Mouse (Mus musculus): Measurements from ENCODE around the gene Ccdc191. TPM values are rescaled to one million over a fixed set of nuclear protein-coding genes. Genes with fewer than 3 reads are reported as not detected.
A peak's percentile ranks its signal among the peaks of the same experiment; 100 is the strongest.

The Ccdc191 gene
- polyA plus RNA-seq, 1 experiment from 2014 or later, result 6.2 TPM

DNA sequence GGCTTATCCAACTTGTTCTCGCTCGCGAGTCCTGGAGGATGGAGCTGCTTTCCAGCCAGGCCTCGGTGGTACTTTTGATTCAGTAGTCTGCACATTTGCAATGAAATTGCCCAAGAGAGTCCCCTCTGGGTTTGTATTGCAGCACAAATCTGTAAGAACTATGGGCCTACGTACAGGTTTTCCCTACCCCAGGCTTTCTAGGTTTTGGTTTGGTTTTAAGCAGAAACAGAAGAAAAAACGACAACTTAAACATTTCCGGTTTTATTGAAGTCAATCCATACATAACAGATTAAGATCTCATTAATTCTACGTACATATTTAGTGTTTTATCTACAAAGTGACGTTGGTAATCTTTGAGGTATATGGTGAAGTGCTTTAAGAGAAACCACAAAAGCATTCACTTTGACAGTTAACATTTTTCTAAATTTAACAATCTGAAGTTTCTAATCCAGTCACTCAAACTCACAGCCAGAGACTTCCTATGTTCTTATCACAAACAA is 90.6 kb downstream of the Ccdc191 start:
- Histone ChIP-seq H3K27ac (ENCODE audit: low read depth, low read length) (no peak overlapping the region), H3K4me2 (ENCODE audit: low read depth, low read length) (peak overlapping the region; percentile 97), H3K4me1 (ENCODE audit: control insufficient read depth, insufficient read depth, low read length) (no peaks in the 10 kb centered on the region; the same call in 1 of the 2 replicates), H3K4me3 (ENCODE audit: low read depth, low read length) (peak overlapping the region; percentile 77), H3K9ac (replicated peaks; ENCODE audit: low read depth, low read length) (peak overlapping the region; percentile 61), H3K36me3 (ENCODE audit: control insufficient read depth, insufficient read depth, low read length) (no peaks in the 10 kb centered on the region), H3K9me3 (ENCODE audit: control insufficient read depth, low read length) (no peaks in the 10 kb centered on the region), H3K27me3 (ENCODE audit: control insufficient read depth, insufficient read depth, low read length) (peaks cover 6% of the 10 kb centered on the region; the same call in 1 of the 2 replicates)
- 31% methylated on average over 9 of the region's 9 CpGs for WGBS
- ATAC-seq (ENCODE audit: low read depth), result no peak

DNA sequence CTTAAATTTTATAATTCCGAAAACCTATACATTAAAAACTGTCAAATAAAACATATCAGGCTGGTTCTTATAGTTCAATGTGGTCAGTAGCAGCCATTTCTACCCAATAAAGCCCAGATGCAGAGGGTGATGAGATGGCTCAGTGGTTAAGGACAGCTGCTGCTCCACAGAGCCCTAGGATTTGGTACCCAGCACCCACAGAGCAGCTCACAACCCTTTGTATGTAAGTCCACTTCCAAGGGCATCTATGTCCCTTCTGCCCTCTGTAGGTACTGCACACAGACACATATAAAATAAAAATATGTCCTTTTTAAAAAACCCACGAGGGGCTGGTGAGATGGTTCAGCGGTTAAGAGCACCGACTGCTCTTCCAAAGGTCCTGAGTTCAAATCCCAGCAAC is 96.7 kb downstream of the Ccdc191 start:
- Histone ChIP-seq H3K4me2 (ENCODE audit: low read depth, low read length) (no peak overlapping the region), H3K9me3 (ENCODE audit: control insufficient read depth, low read length) (no peaks in the 10 kb centered on the region), H3K4me1 (ENCODE audit: control insufficient read depth, insufficient read depth, low read length) (no peaks in the 10 kb centered on the region), H3K27me3 (ENCODE audit: control insufficient read depth, insufficient read depth, low read length) (no peaks in the 10 kb centered on the region), H3K9ac (replicated peaks; ENCODE audit: low read depth, low read length) (no peak overlapping the region), H3K36me3 (ENCODE audit: control insufficient read depth, insufficient read depth, low read length) (no peaks in the 10 kb centered on the region), H3K27ac (ENCODE audit: low read depth, low read length) (no peak overlapping the region), H3K4me3 (ENCODE audit: low read depth, low read length) (no peak overlapping the region)
- ATAC-seq (ENCODE audit: low read depth), result no peak
- WGBS, result 90% methylated on average over 4 of the region's 4 CpGs

DNA sequence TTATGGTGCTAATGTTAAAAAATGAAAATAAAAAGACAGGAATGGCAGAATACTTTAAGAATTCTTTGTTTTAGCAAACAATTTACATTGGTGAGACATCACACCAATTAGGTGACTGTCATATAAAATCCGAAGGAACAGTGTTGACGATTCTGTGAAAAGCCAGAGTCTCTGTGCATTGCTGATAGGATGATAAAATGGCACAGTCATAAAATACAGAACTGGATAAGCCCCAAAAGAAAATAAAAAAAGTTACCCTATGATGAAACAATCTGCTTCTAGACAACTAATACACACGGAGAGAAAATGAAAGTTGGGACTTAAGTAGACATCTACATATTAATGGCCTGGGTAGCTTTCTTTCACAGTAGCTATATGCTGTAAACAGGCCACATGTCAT is 105.0 kb downstream of the Ccdc191 start:
- H3K4me1 ChIP-seq (ENCODE audit: control insufficient read depth, insufficient read depth, low read length), result no peaks in the 10 kb centered on the region
- H3K27me3 ChIP-seq (ENCODE audit: control insufficient read depth, insufficient read depth, low read length), result no peaks in the 10 kb centered on the region
- H3K27ac ChIP-seq (ENCODE audit: low read depth, low read length), result no peak overlapping the region
- ATAC-seq (ENCODE audit: low read depth), result no peak
- H3K4me2 ChIP-seq (ENCODE audit: low read depth, low read length), result no peak overlapping the region
- no peaks in the 10 kb centered on the region for H3K9me3 ChIP-seq (ENCODE audit: control insufficient read depth, low read length)
- H3K9ac ChIP-seq (replicated peaks; ENCODE audit: low read depth, low read length), result no peak overlapping the region
- no peaks in the 10 kb centered on the region for H3K36me3 ChIP-seq (ENCODE audit: control insufficient read depth, insufficient read depth, low read length)
- WGBS, result 85% methylated on average over 3 of the region's 3 CpGs
- no peak overlapping the region for H3K4me3 ChIP-seq (ENCODE audit: low read depth, low read length)

DNA sequence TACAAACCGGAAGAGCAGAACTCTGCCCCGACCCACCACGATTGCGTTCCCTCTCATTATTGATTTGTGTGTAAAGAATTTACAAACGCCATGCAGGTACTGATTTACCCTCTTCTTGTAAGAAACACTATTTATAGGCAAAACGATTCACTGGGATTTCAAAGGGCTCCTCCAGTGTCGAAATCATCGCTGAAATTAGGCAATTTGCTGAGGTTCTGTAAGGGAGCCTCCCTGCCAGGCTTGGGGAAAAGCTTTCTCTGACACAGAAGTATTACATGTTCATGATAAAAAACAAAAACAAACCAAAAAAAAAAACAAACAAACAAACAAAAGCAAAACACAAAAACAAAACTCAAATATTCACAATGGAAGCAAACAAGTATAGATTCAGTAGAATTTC is 109.5 kb downstream of the Ccdc191 start:
- no peaks in the 10 kb centered on the region for H3K4me1 ChIP-seq (ENCODE audit: control insufficient read depth, insufficient read depth, low read length)
- H3K9ac ChIP-seq (replicated peaks; ENCODE audit: low read depth, low read length), result no peak overlapping the region
- no peak overlapping the region for H3K4me3 ChIP-seq (ENCODE audit: low read depth, low read length)
- WGBS, result 80% methylated on average over 8 of the region's 8 CpGs
- H3K27me3 ChIP-seq (ENCODE audit: control insufficient read depth, insufficient read depth, low read length), result no peaks in the 10 kb centered on the region
- H3K36me3 ChIP-seq (ENCODE audit: control insufficient read depth, insufficient read depth, low read length), result no peaks in the 10 kb centered on the region
- no peak for ATAC-seq (ENCODE audit: low read depth)
- H3K9me3 ChIP-seq (ENCODE audit: control insufficient read depth, low read length), result no peaks in the 10 kb centered on the region
- H3K4me2 ChIP-seq (ENCODE audit: low read depth, low read length), result no peak overlapping the region
- no peak overlapping the region for H3K27ac ChIP-seq (ENCODE audit: low read depth, low read length)

DNA sequence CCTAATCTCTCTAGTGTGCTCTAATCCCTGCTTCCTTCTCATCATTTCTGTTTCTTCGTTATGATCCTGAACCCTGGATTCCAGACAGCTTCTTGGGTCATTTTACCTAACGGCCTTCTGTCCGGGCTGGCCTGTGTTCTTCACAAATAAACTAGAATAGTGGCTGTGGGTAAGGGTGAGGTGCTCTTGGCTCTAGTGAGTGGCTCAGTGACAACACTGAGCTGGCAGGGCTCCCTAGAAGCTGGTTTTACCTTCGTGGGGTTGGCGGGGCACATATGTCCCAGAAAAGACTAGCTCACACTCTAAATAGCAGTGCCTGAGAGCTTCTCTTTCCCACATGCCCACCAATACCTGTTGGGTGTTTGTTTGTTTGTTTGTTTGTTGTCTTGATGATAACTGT is 109.9 kb downstream of the Ccdc191 start:
- 82% methylated on average over 5 of the region's 5 CpGs for WGBS
- H3K4me1 ChIP-seq (ENCODE audit: control insufficient read depth, insufficient read depth, low read length), result no peaks in the 10 kb centered on the region

DNA sequence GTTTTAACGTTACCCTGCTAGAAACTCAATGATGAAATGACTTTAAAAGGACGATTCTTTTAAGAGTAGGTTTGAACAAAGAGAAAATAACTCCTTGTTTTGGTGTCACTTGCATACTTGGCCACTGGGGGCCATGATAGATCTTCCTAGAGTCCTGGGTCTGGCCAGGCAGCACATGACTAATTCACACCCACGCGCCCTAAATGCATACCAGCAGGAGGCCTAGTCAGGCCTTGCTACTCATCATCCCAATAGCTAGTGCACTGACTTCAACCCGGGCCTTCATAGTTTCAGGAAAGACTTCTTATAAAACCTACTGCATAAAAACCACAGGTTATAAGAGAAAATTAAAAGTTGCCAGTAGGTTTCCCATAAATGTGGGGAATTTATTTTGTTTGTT is 112.5 kb downstream of the Ccdc191 start:
- Histone ChIP-seq H3K4me2 (ENCODE audit: low read depth, low read length) (no peak overlapping the region), H3K9ac (replicated peaks; ENCODE audit: low read depth, low read length) (no peak overlapping the region), H3K9me3 (ENCODE audit: control insufficient read depth, low read length) (no peaks in the 10 kb centered on the region), H3K4me1 (ENCODE audit: control insufficient read depth, insufficient read depth, low read length) (no peaks in the 10 kb centered on the region), H3K27me3 (ENCODE audit: control insufficient read depth, insufficient read depth, low read length) (no peaks in the 10 kb centered on the region), H3K27ac (ENCODE audit: low read depth, low read length) (no peak overlapping the region), H3K4me3 (ENCODE audit: low read depth, low read length) (no peak overlapping the region), H3K36me3 (ENCODE audit: control insufficient read depth, insufficient read depth, low read length) (no peaks in the 10 kb centered on the region)
- WGBS, result 61% methylated on average over 5 of the region's 5 CpGs
- no peak for ATAC-seq (ENCODE audit: low read depth)

More for the DNA sequence above, 109.9 kb downstream of the Ccdc191 start:
- Histone ChIP-seq H3K9ac (replicated peaks; ENCODE audit: low read depth, low read length) (no peak overlapping the region), H3K27me3 (ENCODE audit: control insufficient read depth, insufficient read depth, low read length) (no peaks in the 10 kb centered on the region), H3K9me3 (ENCODE audit: control insufficient read depth, low read length) (no peaks in the 10 kb centered on the region), H3K36me3 (ENCODE audit: control insufficient read depth, insufficient read depth, low read length) (no peaks in the 10 kb centered on the region), H3K4me2 (ENCODE audit: low read depth, low read length) (no peak overlapping the region), H3K4me3 (ENCODE audit: low read depth, low read length) (no peak overlapping the region), H3K27ac (ENCODE audit: low read depth, low read length) (no peak overlapping the region)
- no peak for ATAC-seq (ENCODE audit: low read depth)

DNA sequence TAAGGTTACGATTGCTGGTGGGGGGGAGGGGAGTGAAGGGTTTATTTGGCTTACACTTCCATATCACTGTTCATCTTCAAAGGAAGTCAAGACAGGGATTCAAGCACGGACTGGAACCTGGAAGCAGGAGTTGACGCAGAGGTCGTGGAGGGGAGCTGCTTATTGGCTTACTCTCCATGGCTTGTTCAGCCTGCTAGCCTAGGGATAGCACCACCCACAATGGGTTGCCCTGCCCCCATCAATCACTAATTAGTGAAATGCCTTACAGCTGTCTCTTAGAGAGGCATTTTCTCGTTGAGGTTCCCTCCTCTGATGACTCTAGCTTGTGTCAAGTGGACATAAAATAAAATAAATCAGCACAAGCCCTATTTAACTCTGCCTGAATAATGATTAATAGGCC is 121.4 kb downstream of the Ccdc191 start:
- no peak overlapping the region for H3K9ac ChIP-seq (replicated peaks; ENCODE audit: low read depth, low read length)
- no peak for ATAC-seq (ENCODE audit: low read depth)
- no peaks in the 10 kb centered on the region for H3K36me3 ChIP-seq (ENCODE audit: control insufficient read depth, insufficient read depth, low read length)
- H3K4me2 ChIP-seq (ENCODE audit: low read depth, low read length), result no peak overlapping the region
- H3K27ac ChIP-seq (ENCODE audit: low read depth, low read length), result no peak overlapping the region
- H3K27me3 ChIP-seq (ENCODE audit: control insufficient read depth, insufficient read depth, low read length), result no peaks in the 10 kb centered on the region
- WGBS, result 68% methylated on average over 5 of the region's 5 CpGs
- H3K4me1 ChIP-seq (ENCODE audit: control insufficient read depth, insufficient read depth, low read length), result no peaks in the 10 kb centered on the region
- no peaks in the 10 kb centered on the region for H3K9me3 ChIP-seq (ENCODE audit: control insufficient read depth, low read length)
- no peak overlapping the region for H3K4me3 ChIP-seq (ENCODE audit: low read depth, low read length)

Small RNA genes lying within 50 kb of the gene (microRNA-seq; reads per million reads assigned to microRNA genes)
- not detected for gene Mir3470b

Other genes with a start within 250 kb of the Ccdc191 start
- gene Tigit, start 225.7 kb upstream of the Ccdc191 start, polyA plus RNA-seq (2014; fragmentation: Nextera tagmentation; extraction: Ambion mirVana), result 0.23 TPM in 1 of 2 replicates, not detected in the other
- not detected in 2 replicates for gene Drd3, start 135.8 kb upstream of the Ccdc191 start, polyA plus RNA-seq (2014; fragmentation: Nextera tagmentation; extraction: Ambion mirVana)
- 24.8 and 25.0 TPM in 2 replicates for gene Qtrt2, start 37.0 kb downstream of the Ccdc191 start, polyA plus RNA-seq (2014; fragmentation: Nextera tagmentation; extraction: Ambion mirVana)
- 3.3 and 3.8 TPM in 2 replicates for gene Zdhhc23, start 90.0 kb downstream of the Ccdc191 start, polyA plus RNA-seq (2014; fragmentation: Nextera tagmentation; extraction: Ambion mirVana)
- 2.0 and 3.5 TPM in 2 replicates for gene Gramd1c, start 173.5 kb downstream of the Ccdc191 start, polyA plus RNA-seq (2014; fragmentation: Nextera tagmentation; extraction: Ambion mirVana)
- 163 and 182 TPM in 2 replicates for gene Atp6v1a, start 249.9 kb downstream of the Ccdc191 start, polyA plus RNA-seq (2014; fragmentation: Nextera tagmentation; extraction: Ambion mirVana)

All from neural tube, embryonic 14.5 days (tissue).